Mouse (Mus musculus): ENCODE results near the gene H1f0.
"Not testable (repeated sequence)": the region's sequence is repeated elsewhere in the genome, so short reads cannot be mapped to it uniquely, and the experiment has no call there.

Gene H1f0

GRCm38 (mm10) chr15:79005581-79005980 is 22.7 kb upstream of the H1f0 start:
- DNase-seq, result no peak

GRCm38 (mm10) chr15:79006638-79007037 is 21.6 kb upstream of the H1f0 start:
- DNase-seq, result peak; percentile 83 to 84

GRCm38 (mm10) chr15:79007059-79007458 is 21.2 kb upstream of the H1f0 start:
- no peak for DNase-seq

GRCm38 (mm10) chr15:79007836-79008235 is 20.4 kb upstream of the H1f0 start:
- not testable (repeated sequence) for DNase-seq

- no peak for DNase-seq
These were observed 18.5 kb upstream of the H1f0 start for GRCm38 (mm10) chr15:79009734-79010133.

- DNase-seq, result no peak
These were observed 16.7 kb upstream of the H1f0 start for GRCm38 (mm10) chr15:79011550-79011949.

GRCm38 (mm10) chr15:79013382-79013781 is 14.9 kb upstream of the H1f0 start:
- DNase-seq, result peak; percentile 77 to 83

- no peak for DNase-seq
These were observed 10.1 kb upstream of the H1f0 start for GRCm38 (mm10) chr15:79018191-79018590.

GRCm38 (mm10) chr15:79018886-79019285 is 9.4 kb upstream of the H1f0 start:
- peak in 1 of 2 experiments; percentile 41 for DNase-seq

GRCm38 (mm10) chr15:79022671-79023230 is 5.5 kb upstream of the H1f0 start:
- peak in 1 of 2 experiments; percentile 36 for DNase-seq

- no peak for DNase-seq
These were observed 4.9 kb upstream of the H1f0 start for GRCm38 (mm10) chr15:79023366-79023765.

- DNase-seq, result peak; percentile 47 to 54
These were observed 2.5 kb upstream of the H1f0 start for GRCm38 (mm10) chr15:79025687-79026308.

GRCm38 (mm10) chr15:79026511-79027290 is 1.5 kb upstream of the H1f0 start:
- peak; percentile 90 to 92 for DNase-seq

GRCm38 (mm10) chr15:79027291-79028205 is 702 bp upstream of the H1f0 start:
- peak; percentile 70 to 75 for DNase-seq

GRCm38 (mm10) chr15:79028823-79029484 is 704 bp downstream of the H1f0 start:
- DNase-seq, result peak in 1 of 2 experiments; percentile 45

GRCm38 (mm10) chr15:79029519-79030241 is 1.4 kb downstream of the H1f0 start:
- peak; percentile 61 to 62 for DNase-seq

- peak; percentile 90 to 94 for DNase-seq
These were observed 2.5 kb downstream of the H1f0 start for GRCm38 (mm10) chr15:79030551-79031435.

GRCm38 (mm10) chr15:79031908-79032307 is 3.7 kb downstream of the H1f0 start:
- not testable (repeated sequence) for DNase-seq

GRCm38 (mm10) chr15:79037913-79038328 is 9.7 kb downstream of the H1f0 start:
- peak; percentile 89 to 93 for DNase-seq

GRCm38 (mm10) chr15:79038331-79038730 is 10.1 kb downstream of the H1f0 start:
- DNase-seq, result no peak

Data from cerebellum, postnatal 10 days (tissue).